Mouse (Mus musculus): ENCODE data around the gene Ptprcap. TPM values are rescaled to one million over a fixed set of nuclear protein-coding genes. Genes with fewer than 3 reads are reported as not detected.

Gene Ptprcap
- total and polyA plus RNA-seq, 3 experiments: 1.1 to 6.4 (median 1.7) TPM

GRCm38 (mm10) chr19:4163543-4163887 lies 10.1 kb downstream of the Ptprcap start:
- Histone ChIP-seq H3K36me3 (ENCODE audit: control insufficient read depth, insufficient read depth, low read length) (no peaks in the 10 kb centered on the region), H3K4me1 (ENCODE audit: control insufficient read depth, insufficient read depth, low read length) (peaks cover 3% of the 10 kb centered on the region), H3K27me3 (ENCODE audit: control insufficient read depth, insufficient read depth, low read length) (no peaks in the 10 kb centered on the region), H3K79me2 (replicated peaks; ENCODE audit: control insufficient read depth, insufficient read depth, low read length) (no peaks in the 10 kb centered on the region), H3K4me3 (peak overlapping the region; percentile 76), H3K27ac (peak overlapping the region; percentile 90), H3K9ac (ENCODE audit: low read depth, low read length) (no peak overlapping the region)
- TF ChIP-seq POLR2A (IDR thresholded peaks at IDR 0.05; ENCODE audit: insufficient read depth, low read depth, low read length) (no peak), CTCF (IDR thresholded peaks at IDR 0.05) (no peak), EP300 (IDR thresholded peaks at IDR 0.05; ENCODE audit: insufficient read depth, low read depth, low read length) (no peak)
- no peak for DNase-seq
- WGBS: 25% methylated on average over 4 of the region's 4 CpGs
- intact Hi-C loops (cut with DNase I): loop anchor here (2.0 kb wide), 2 partner anchors 15 to 37 kb away; partner anchors contain the start of gene Coro1b

DNA sequence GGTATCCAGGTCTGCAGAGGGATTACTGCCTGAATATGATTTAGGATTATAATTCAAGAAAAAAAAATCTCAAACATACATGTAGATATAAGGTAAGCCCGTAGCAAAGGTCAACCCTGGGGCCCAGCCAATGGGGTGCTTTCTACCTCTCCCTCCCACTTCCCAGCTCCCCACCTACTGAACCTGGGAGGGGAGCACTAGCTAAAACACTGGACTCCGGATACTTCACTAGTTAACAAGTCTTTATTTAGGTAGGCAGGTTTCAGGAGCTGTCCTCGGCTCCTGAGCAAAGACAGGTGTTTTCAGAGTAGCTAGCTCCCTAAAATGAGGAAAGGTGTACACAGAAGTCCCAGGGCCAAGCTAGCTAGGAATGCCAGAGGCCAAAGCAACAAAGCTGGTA lies 10.7 kb downstream of the Ptprcap start:
- no peaks in the 10 kb centered on the region for H3K27me3 ChIP-seq (ENCODE audit: control insufficient read depth, insufficient read depth, low read length)
- H3K4me3 ChIP-seq: no peak overlapping the region
- no peak overlapping the region for H3K27ac ChIP-seq
- no peak for DNase-seq
- H3K4me1 ChIP-seq (ENCODE audit: control insufficient read depth, insufficient read depth, low read length): peaks cover 3% of the 10 kb centered on the region
- TF ChIP-seq POLR2A (IDR thresholded peaks at IDR 0.05; ENCODE audit: insufficient read depth, low read depth, low read length): no peak
- no peak for TF ChIP-seq EP300 (IDR thresholded peaks at IDR 0.05; ENCODE audit: insufficient read depth, low read depth, low read length)
- TF ChIP-seq CTCF (IDR thresholded peaks at IDR 0.05): no peak
- 81% methylated on average over 3 of the region's 3 CpGs for WGBS
- no peaks in the 10 kb centered on the region for H3K79me2 ChIP-seq (replicated peaks; ENCODE audit: control insufficient read depth, insufficient read depth, low read length)
- intact Hi-C loops (cut with DNase I): no loop called here
- H3K9ac ChIP-seq (ENCODE audit: low read depth, low read length): no peak overlapping the region
- no peaks in the 10 kb centered on the region for H3K36me3 ChIP-seq (ENCODE audit: control insufficient read depth, insufficient read depth, low read length)

DNA sequence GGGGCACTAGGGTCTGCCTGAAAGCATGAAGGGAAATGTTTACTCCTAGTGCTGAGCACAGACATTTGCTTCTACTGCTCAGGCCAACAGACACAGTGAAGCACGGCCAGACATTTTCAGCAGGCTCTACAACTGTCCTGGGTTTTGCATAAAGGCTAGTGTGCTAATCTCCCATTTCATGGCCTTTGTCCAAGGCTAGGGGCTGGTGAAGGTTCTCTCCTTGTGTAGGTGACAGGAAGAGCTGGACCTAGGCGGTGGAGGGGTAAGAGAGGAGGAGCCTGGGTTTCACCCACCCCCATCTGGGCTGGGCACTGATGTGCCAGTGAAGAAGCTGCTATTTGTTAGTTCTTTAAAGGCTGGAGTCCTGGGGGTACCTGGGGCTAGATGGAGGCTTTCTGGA lies 11.3 kb downstream of the Ptprcap start:
- TF ChIP-seq EP300 (IDR thresholded peaks at IDR 0.05; ENCODE audit: insufficient read depth, low read depth, low read length) (no peak), CTCF (IDR thresholded peaks at IDR 0.05) (no peak), POLR2A (IDR thresholded peaks at IDR 0.05; ENCODE audit: insufficient read depth, low read depth, low read length) (no peak)
- 54% methylated on average over 2 of the region's 2 CpGs for WGBS
- Histone ChIP-seq H3K27me3 (ENCODE audit: control insufficient read depth, insufficient read depth, low read length) (no peaks in the 10 kb centered on the region), H3K79me2 (replicated peaks; ENCODE audit: control insufficient read depth, insufficient read depth, low read length) (no peaks in the 10 kb centered on the region), H3K27ac (no peak overlapping the region), H3K9ac (ENCODE audit: low read depth, low read length) (no peak overlapping the region), H3K4me1 (ENCODE audit: control insufficient read depth, insufficient read depth, low read length) (peaks cover 3% of the 10 kb centered on the region), H3K4me3 (no peak overlapping the region), H3K36me3 (ENCODE audit: control insufficient read depth, insufficient read depth, low read length) (no peaks in the 10 kb centered on the region)
- intact Hi-C loops (cut with DNase I): no loop called here
- no peak for DNase-seq

GRCm38 (mm10) chr19:4166678-4167476 lies 13.5 kb downstream of the Ptprcap start:
- Histone ChIP-seq H3K9ac (ENCODE audit: low read depth, low read length) (no peak overlapping the region), H3K27ac (no peak overlapping the region; the same call in 1 of the 2 replicates), H3K4me3 (no peak overlapping the region), H3K79me2 (replicated peaks; ENCODE audit: control insufficient read depth, insufficient read depth, low read length) (no peaks in the 10 kb centered on the region), H3K36me3 (ENCODE audit: control insufficient read depth, insufficient read depth, low read length) (no peaks in the 10 kb centered on the region), H3K27me3 (ENCODE audit: control insufficient read depth, insufficient read depth, low read length) (no peaks in the 10 kb centered on the region), H3K4me1 (ENCODE audit: control insufficient read depth, insufficient read depth, low read length) (peaks cover 7% of the 10 kb centered on the region)
- TF ChIP-seq CTCF (IDR thresholded peaks at IDR 0.05): no peak
- TF ChIP-seq POLR2A (IDR thresholded peaks at IDR 0.05; ENCODE audit: insufficient read depth, low read depth, low read length): no peak
- no peak for TF ChIP-seq EP300 (IDR thresholded peaks at IDR 0.05; ENCODE audit: insufficient read depth, low read depth, low read length)
- WGBS: 42% methylated on average over 9 of the region's 9 CpGs
- intact Hi-C loops (cut with DNase I): no loop called here
- no peak for DNase-seq

DNA sequence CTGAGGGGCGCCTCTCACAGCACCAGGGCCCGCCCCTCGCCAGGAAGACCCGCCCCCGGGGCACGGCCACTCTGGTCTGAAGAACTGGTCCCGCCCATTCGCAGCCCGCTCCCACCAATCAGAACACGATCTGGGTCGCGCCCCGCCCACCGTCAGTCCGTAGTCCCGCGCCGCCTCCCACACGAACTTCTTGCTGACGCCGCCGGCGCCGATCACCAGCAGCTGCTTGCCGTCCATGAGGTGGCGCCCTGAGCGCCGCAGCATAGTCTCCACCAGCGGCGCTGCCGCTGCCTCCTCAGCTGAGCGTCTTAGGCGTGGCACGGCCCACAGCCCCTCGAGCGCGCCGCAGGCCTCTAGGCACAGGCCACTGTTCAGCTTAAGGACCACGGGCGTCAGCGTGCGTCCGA lies 16.0 kb downstream of the Ptprcap start:
- Histone ChIP-seq H3K4me1 (ENCODE audit: control insufficient read depth, insufficient read depth, low read length) (peaks cover 6% of the 10 kb centered on the region), H3K27me3 (ENCODE audit: control insufficient read depth, insufficient read depth, low read length) (no peaks in the 10 kb centered on the region), H3K4me3 (peak overlapping the region; percentile 60), H3K9ac (ENCODE audit: low read depth, low read length) (peak overlapping the region; percentile 86), H3K79me2 (replicated peaks; ENCODE audit: control insufficient read depth, insufficient read depth, low read length) (no peaks in the 10 kb centered on the region), H3K27ac (peak overlapping the region; percentile 92), H3K36me3 (ENCODE audit: control insufficient read depth, insufficient read depth, low read length) (no peaks in the 10 kb centered on the region)
- intact Hi-C loops (cut with DNase I): no loop called here
- DNase-seq: peak; percentile 99 to 100
- TF ChIP-seq POLR2A (IDR thresholded peaks at IDR 0.05; ENCODE audit: insufficient read depth, low read depth, low read length) (peak; percentile 97), EP300 (IDR thresholded peaks at IDR 0.05; ENCODE audit: insufficient read depth, low read depth, low read length) (peak; percentile 81; the same call in 1 of the 2 replicates), CTCF (IDR thresholded peaks at IDR 0.05) (no peak; the same call in none of the 2 replicates)
- under 1% methylated on average over 35 of the region's 43 CpGs for WGBS

- Histone ChIP-seq H3K27me3 (ENCODE audit: control insufficient read depth, insufficient read depth, low read length) (no peaks in the 10 kb centered on the region), H3K27ac (peak overlapping the region; percentile 92), H3K9ac (ENCODE audit: low read depth, low read length) (peak overlapping the region; percentile 86), H3K4me3 (peak overlapping the region; percentile 60), H3K36me3 (ENCODE audit: control insufficient read depth, insufficient read depth, low read length) (no peaks in the 10 kb centered on the region), H3K79me2 (replicated peaks; ENCODE audit: control insufficient read depth, insufficient read depth, low read length) (no peaks in the 10 kb centered on the region), H3K4me1 (ENCODE audit: control insufficient read depth, insufficient read depth, low read length) (peaks cover 6% of the 10 kb centered on the region)
- TF ChIP-seq EP300 (IDR thresholded peaks at IDR 0.05; ENCODE audit: insufficient read depth, low read depth, low read length) (no peak), CTCF (IDR thresholded peaks at IDR 0.05) (no peak), POLR2A (IDR thresholded peaks at IDR 0.05; ENCODE audit: insufficient read depth, low read depth, low read length) (no peak)
- DNase-seq: no peak
- WGBS: 5% methylated on average over 27 of the region's 27 CpGs
- intact Hi-C loops (cut with DNase I): loop anchor here (1.0 to 2.0 kb wide), 2 partner anchors 22 to 59 kb away; partner anchors contain the start of gene Ppp1ca
Observed at GRCm38 (mm10) chr19:4169810-4170209, 16.4 kb downstream of the Ptprcap start.
